In the genomic region with DNA sequence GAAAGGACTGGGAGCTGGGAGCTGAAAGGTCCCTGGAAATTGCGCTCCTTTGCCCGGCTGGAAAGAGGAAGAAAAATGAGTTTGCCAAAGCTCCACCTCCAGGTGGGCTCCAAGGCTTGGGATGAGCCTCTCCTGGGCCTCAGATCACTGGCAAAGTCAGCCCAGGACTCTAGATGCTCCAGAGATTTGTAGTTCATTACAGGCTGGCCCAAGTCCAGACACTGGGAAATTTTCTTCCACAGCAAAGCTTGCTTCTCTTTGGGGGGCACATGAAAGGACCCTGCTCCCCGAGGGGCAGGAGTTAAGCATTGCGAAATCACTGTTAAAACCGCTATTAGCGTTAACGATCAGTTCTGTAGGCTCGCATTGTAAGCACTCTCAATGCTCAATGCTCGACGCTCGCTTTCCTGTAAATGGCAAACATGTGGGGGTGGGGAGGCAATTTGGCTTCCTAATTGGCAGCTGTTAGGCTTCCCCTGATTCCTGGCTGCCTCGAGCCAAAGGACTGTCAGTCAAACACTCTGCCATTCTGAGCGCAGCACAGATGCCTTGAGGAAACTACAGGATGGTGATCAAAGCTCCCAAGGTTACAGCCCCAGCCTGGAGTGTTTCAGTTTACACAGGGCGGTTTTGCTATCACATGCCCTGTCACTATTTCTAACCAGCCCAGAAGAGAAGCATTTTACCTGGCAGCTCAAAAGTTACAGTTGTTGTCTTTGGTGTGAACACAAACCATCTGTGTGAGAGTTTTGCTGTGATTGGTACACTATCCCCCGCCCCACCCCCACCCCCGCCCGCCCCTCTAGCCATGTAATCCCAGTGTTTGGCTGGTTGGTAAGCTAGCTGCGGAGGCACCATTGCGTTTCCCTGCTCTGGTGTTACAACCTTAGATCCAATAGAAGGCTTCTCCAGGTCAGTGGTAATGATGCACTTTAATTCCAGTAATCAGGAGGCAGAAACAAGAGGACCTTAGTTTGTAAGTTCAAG, we compare ENCODE assay signal across 8 mouse cellular contexts. TPM values are rescaled to one million over a fixed set of nuclear protein-coding genes. Genes with fewer than 3 reads are reported as not detected.
DNase-seq lines count a peak whose midpoint lies in the region; ATAC-seq lines count a peak whose summit lies in the region.

No protein-coding gene starts in this region.

- peaks cover 16% of the 10 kb centered on the region for H3K4me1 ChIP-seq in heart, embryonic 13.5 days

- no peaks in the 10 kb centered on the region for H3K9me3 ChIP-seq in heart, embryonic 13.5 days

- peak; percentile 13 for DNase-seq in gastrocnemius, postnatal 14 days
- no peak for DNase-seq in gastrocnemius, postnatal 10 days
- DNase-seq in kidney, postnatal 36 days: peak; percentile 12 to 25
- DNase-seq in lung, postnatal 25 days (ENCODE audit: low spot score): peak; percentile 33
- peak; percentile 4 for DNase-seq in splenic B cell, adult 2 months (ENCODE audit: low read depth, low spot score)
- DNase-seq in urinary bladder, postnatal 14 days (ENCODE audit: low spot score): no peak

- peak overlapping the region; percentile 61 for H3K4me3 ChIP-seq in heart, embryonic 13.5 days

- H3K27me3 ChIP-seq in heart, embryonic 13.5 days (replicated peaks): peaks cover 41% of the 10 kb centered on the region
- no peaks in the 10 kb centered on the region; the same call in 1 of the 2 replicates for H3K27me3 ChIP-seq in splenic B cell, adult 2 months (ENCODE audit: control insufficient read depth, insufficient read depth, low read length, poor library complexity, severe bottlenecking)

- ATAC-seq in common myeloid progenitor, adult 5-6 weeks (replicated peaks; ENCODE audit: low read depth, poor library complexity, severe bottlenecking): peak; percentile 22; the same call in 1 of the 2 replicates
- ATAC-seq in heart, embryonic 13.5 days (ENCODE audit: extremely low read depth, insufficient number of reproducible peaks, low FRiP score, low TSS enrichment): no peak; the same call in 1 of the 2 replicates

- intact Hi-C loops in gastrocnemius, postnatal 14 days (cut with DNase I; ENCODE audit: low total_unique reads): no loop called here

- no peaks in the 10 kb centered on the region for H3K36me3 ChIP-seq in heart, embryonic 13.5 days
- H3K36me3 ChIP-seq in splenic B cell, adult 2 months (ENCODE audit: control insufficient read depth, insufficient read depth, low read length, poor library complexity, severe bottlenecking): no peaks in the 10 kb centered on the region

- peak overlapping the region; percentile 91 for H3K4me2 ChIP-seq in heart, embryonic 13.5 days

- H3K27ac ChIP-seq in heart, embryonic 13.5 days (replicated peaks): no peak overlapping the region

- WGBS in heart, embryonic 13.5 days: 15% methylated on average over 19 of the region's 19 CpGs

- peak overlapping the region; percentile 74 for H3K9ac ChIP-seq in heart, embryonic 13.5 days

RNA-seq across cellular contexts. Expression of a gene that starts 0.8 kb away (rescaled TPM):
- total RNA-seq in gastrocnemius, postnatal 14 days (2021): 1 to 10 TPM in 1 of 2 experiments, under 1 TPM in 1; 0.98 to 1.4 TPM
- total RNA-seq in gastrocnemius, postnatal 10 days (2021): 1 to 10 TPM in 1 of 2 experiments, under 1 TPM in 1; 0.95 to 1.2 TPM
- total RNA-seq in common myeloid progenitor, adult 5-6 weeks (2017): 0.78 and 2.8 TPM in 2 replicates
- polyA plus RNA-seq in heart, embryonic 13.5 days (2015; fragmentation: Nextera tagmentation; extraction: Ambion mirVana): 3.6 and 4.3 TPM in 2 replicates

Comparison
In these comparisons a context has a peak if more than half of its experiments do, and no peak if none do; other contexts are left out.
1. DNase-seq: peak in gastrocnemius, postnatal 14 days (single experiment), kidney, postnatal 36 days (2 of 2), lung, postnatal 25 days (single experiment) and splenic B cell, adult 2 months (single experiment); none in gastrocnemius, postnatal 10 days (single experiment) and urinary bladder, postnatal 14 days (single experiment).